Mouse (Mus musculus): ENCODE measurements at regions not wholly inside any gene's neighbourhood (a gene's known extent, or its start where the extent isn't known, plus 50 kb on each side); places are given as distances from the start of the nearest gene placed in this dataset.
A peak's percentile ranks its signal among the peaks of the same experiment; 100 is the strongest.

GRCm38 (mm10) chrX:14960294-14960693 is 749.3 kb downstream of the H2al1n start:
- DNase-seq, result no peak

- DNase-seq, result peak; percentile 4
These were observed 796.1 kb downstream of the H2al1n start for GRCm38 (mm10) chrX:15007023-15007422.

Measured in adrenal gland, adult 8-10 months (tissue).